Mouse (Mus musculus) kidney, embryonic 14.5 days (tissue): Measurements from ENCODE around the gene Oprd1. TPM values are rescaled to one million over a fixed set of nuclear protein-coding genes. Genes with fewer than 3 reads are reported as not detected.

Source experiments
- ATAC-seq: fragments of 200-750 bp; cut with Nextera tagmentation; 2 replicates; pipeline ENCODE4 v1.8.0; 2017; ENCODE audit warnings: moderate number of reproducible peaks, mild to moderate bottlenecking, moderate TSS enrichment, moderate library complexity; ENCODE audit not compliant: low FRiP score, low TSS enrichment
- H3K27ac ChIP-seq: fragments of 300-500 bp; sonication (generic); 2 replicates; pipeline ENCODE4 v1.5.1; 2014; ENCODE audit warnings: low read depth, mild to moderate bottlenecking, low read length, moderate library complexity, mixed read lengths
- H3K27me3 ChIP-seq: fragments of 300-500 bp; sonication (generic); 2 replicates; pipeline ENCODE4 v1.6.1; 2014; ENCODE audit warnings: mild to moderate bottlenecking, low read length; ENCODE audit not compliant: control insufficient read depth, insufficient read depth
- H3K36me3 ChIP-seq: fragments of 300-500 bp; sonication (generic); 2 replicates; pipeline ENCODE4 v1.6.1; 2014; ENCODE audit warnings: low read length, mixed read lengths; ENCODE audit not compliant: control insufficient read depth, insufficient read depth
- H3K4me1 ChIP-seq: fragments of 300-500 bp; sonication (generic); 2 replicates; pipeline ENCODE4 v1.6.1; 2014; ENCODE audit warnings: low read length, mixed read lengths; ENCODE audit not compliant: control insufficient read depth, insufficient read depth
- H3K4me2 ChIP-seq: fragments of 300-500 bp; sonication (generic); replicated peaks from 2 replicates; pipeline ENCODE4 v1.6.1; 2014; ENCODE audit warnings: low read depth, mild to moderate bottlenecking, low read length
- H3K4me3 ChIP-seq: fragments of 300-500 bp; sonication (generic); 2 replicates; pipeline ENCODE4 v1.5.1; 2014; ENCODE audit warnings: mild to moderate bottlenecking, low read length
- H3K9ac ChIP-seq: fragments of 300-500 bp; sonication (generic); 2 replicates; pipeline ENCODE4 v1.6.1; 2014; ENCODE audit warnings: low read depth, mild to moderate bottlenecking, low read length, moderate library complexity
- H3K9me3 ChIP-seq: fragments of 300-500 bp; sonication (generic); 2 replicates; pipeline ENCODE4 v1.6.1; 2016; ENCODE audit warnings: low read length; ENCODE audit not compliant: control insufficient read depth
- WGBS: fragments of 180-500 bp; shearing (Covaris S2); extraction: QIAGEN DNeasy Blood & Tissue Kit; methylation state at CpG from one replicate; pipeline ENCODE4 v1.1.7; 2014; 5-methylcytosine and 5-hydroxymethylcytosine counted together
- polyA plus RNA-seq: library from polyadenylated mRNA; unstranded; fragments of >200 nt; fragmentation: Nextera tagmentation; extraction: Ambion mirVana; gene quantifications from 2 replicates; pipeline ENCODE4 v1.2.1, GENCODE M21; 2014

Gene Oprd1
- polyA plus RNA-seq, 1 experiment from 2014 or later, result 0.09 TPM

GRCm38 (mm10) chr4:132079555-132080275 lies 64.6 kb downstream of the Oprd1 start:
- Histone ChIP-seq H3K4me1 (0 out of 2 replicates have a peak, but pooled peaks cover 4% of the 10 kb centered on the region), H3K27ac (no peak overlapping the region), H3K4me2 (no peak overlapping the region), H3K27me3 (peaks cover 3% of the 10 kb centered on the region; the same call in 1 of the 2 replicates), H3K36me3 (no peaks in the 10 kb centered on the region), H3K4me3 (no peak overlapping the region), H3K9me3 (no peaks in the 10 kb centered on the region), H3K9ac (no peak overlapping the region)
- no peak for ATAC-seq
- 13% methylated on average over 19 of the region's 19 CpGs for WGBS

- Histone ChIP-seq H3K9ac (no peak overlapping the region), H3K36me3 (no peaks in the 10 kb centered on the region), H3K4me1 (0 out of 2 replicates have a peak, but pooled peaks cover 4% of the 10 kb centered on the region), H3K9me3 (no peaks in the 10 kb centered on the region), H3K4me3 (no peak overlapping the region), H3K4me2 (no peak overlapping the region), H3K27me3 (peaks cover 3% of the 10 kb centered on the region; the same call in 1 of the 2 replicates), H3K27ac (no peak overlapping the region)
- ATAC-seq, result no peak
- WGBS, result 73% methylated on average over 7 of the region's 7 CpGs
Measured at GRCm38 (mm10) chr4:132078296-132078714, 66.0 kb downstream of the Oprd1 start.

GRCm38 (mm10) chr4:132077445-132077844 lies 66.8 kb downstream of the Oprd1 start:
- ATAC-seq, result no peak
- H3K9me3 ChIP-seq, result no peaks in the 10 kb centered on the region
- no peaks in the 10 kb centered on the region for H3K36me3 ChIP-seq
- H3K4me3 ChIP-seq, result no peak overlapping the region
- no peak overlapping the region for H3K27ac ChIP-seq
- H3K4me1 ChIP-seq, result 0 out of 2 replicates have a peak, but pooled peaks cover 4% of the 10 kb centered on the region
- no peak overlapping the region for H3K9ac ChIP-seq
- WGBS, result 72% methylated on average over 7 of the region's 7 CpGs
- no peak overlapping the region for H3K4me2 ChIP-seq
- peaks cover 3% of the 10 kb centered on the region; the same call in 1 of the 2 replicates for H3K27me3 ChIP-seq

- no peaks in the 10 kb centered on the region for H3K9me3 ChIP-seq
- H3K27ac ChIP-seq, result peak overlapping the region; percentile 37; the same call in 1 of the 2 replicates
- peaks cover 3% of the 10 kb centered on the region; the same call in 1 of the 2 replicates for H3K27me3 ChIP-seq
- no peaks in the 10 kb centered on the region for H3K36me3 ChIP-seq
- no peak overlapping the region for H3K4me2 ChIP-seq
- H3K9ac ChIP-seq, result no peak overlapping the region
- ATAC-seq, result no peak
- no peak overlapping the region for H3K4me3 ChIP-seq
- 0 out of 2 replicates have a peak, but pooled peaks cover 4% of the 10 kb centered on the region for H3K4me1 ChIP-seq
- WGBS, result 27% methylated on average over 20 of the region's 20 CpGs
Measured at GRCm38 (mm10) chr4:132076480-132077405, 67.5 kb downstream of the Oprd1 start.

- H3K27ac ChIP-seq, result no peak overlapping the region
- ATAC-seq, result no peak
- H3K4me1 ChIP-seq, result 0 out of 2 replicates have a peak, but pooled peaks cover 4% of the 10 kb centered on the region
- H3K36me3 ChIP-seq, result no peaks in the 10 kb centered on the region
- H3K4me2 ChIP-seq, result peak overlapping the region; percentile 100; the same call in 1 of the 2 replicates
- no peak overlapping the region for H3K9ac ChIP-seq
- H3K4me3 ChIP-seq, result peak overlapping the region; percentile 80
- WGBS, result 48% methylated on average over 1 of the region's 1 CpGs
- H3K9me3 ChIP-seq, result no peaks in the 10 kb centered on the region
- H3K27me3 ChIP-seq, result peaks cover 3% of the 10 kb centered on the region; the same call in 1 of the 2 replicates
Measured at GRCm38 (mm10) chr4:132075796-132076195, 68.5 kb downstream of the Oprd1 start.

- peak within 1 kb of the TSS; percentile 78 for H3K9ac ChIP-seq
- no peaks in the 10 kb centered on the region for H3K9me3 ChIP-seq
- WGBS, result 1% methylated on average over 47 of the region's 47 CpGs
- peak; percentile 94 for ATAC-seq
- H3K4me2 ChIP-seq, result peak within 1 kb of the TSS; percentile 100
- H3K27me3 ChIP-seq, result peaks cover 3% of the 10 kb centered on the region; the same call in 1 of the 2 replicates
- no peaks in the 10 kb centered on the region for H3K36me3 ChIP-seq
- H3K4me1 ChIP-seq, result 0 out of 2 replicates have a peak, but pooled peaks cover 4% of the 10 kb centered on the region
- peak within 1 kb of the TSS; percentile 80 for H3K4me3 ChIP-seq
- peak within 1 kb of the TSS; percentile 47; the same call in 1 of the 2 replicates for H3K27ac ChIP-seq
Measured at GRCm38 (mm10) chr4:132074933-132075769, 69.1 kb downstream of the Oprd1 start, which contains the start of gene Epb41. TSS of gene Epb41 (minus strand) at chr4:132075321.

GRCm38 (mm10) chr4:132074077-132074932 lies 70.0 kb downstream of the Oprd1 start, which contains the start of gene Gm10300:
TSS of gene Gm10300 (plus strand) at chr4:132074697.
- H3K36me3 ChIP-seq, result no peaks in the 10 kb centered on the region
- H3K4me3 ChIP-seq, result peak within 1 kb of the TSS; percentile 80
- peak within 1 kb of the TSS; percentile 47; the same call in 1 of the 2 replicates for H3K27ac ChIP-seq
- peak within 1 kb of the TSS; percentile 78 for H3K9ac ChIP-seq
- 0 out of 2 replicates have a peak, but pooled peaks cover 4% of the 10 kb centered on the region for H3K4me1 ChIP-seq
- H3K9me3 ChIP-seq, result no peaks in the 10 kb centered on the region
- H3K27me3 ChIP-seq, result peaks cover 3% of the 10 kb centered on the region; the same call in 1 of the 2 replicates
- peak; percentile 40 for ATAC-seq
- peak within 1 kb of the TSS; percentile 100 for H3K4me2 ChIP-seq
- under 1% methylated on average over 42 of the region's 42 CpGs for WGBS
